Mouse (Mus musculus) kidney, postnatal 0 days (tissue): Measurements from ENCODE around the gene Shank2. TPM values are rescaled to one million over a fixed set of nuclear protein-coding genes. Genes with fewer than 3 reads are reported as not detected.

ENCODE experiments used
- ATAC-seq: fragments of 200-750 bp; cut with Nextera tagmentation; replicated peaks from 2 replicates; pipeline ENCODE4 v1.8.0; 2017; ENCODE audit warnings: low read depth, moderate number of reproducible peaks, moderate TSS enrichment, moderate library complexity; ENCODE audit not compliant: low FRiP score
- DNase-seq: peaks from one replicate; pipeline ENCODE4 v3.0.0-alpha.2; 2016; ENCODE audit warnings: low spot score
- H3K27ac ChIP-seq: fragments of 300-500 bp; sonication (generic); 2 replicates; pipeline ENCODE4 v1.5.1; 2014; ENCODE audit warnings: mild to moderate bottlenecking
- H3K27me3 ChIP-seq: fragments of 300-500 bp; sonication (generic); 2 replicates; pipeline ENCODE4 v1.6.1; 2014; ENCODE audit warnings: low read length, mixed read lengths; ENCODE audit not compliant: insufficient read depth
- H3K36me3 ChIP-seq: fragments of 300-500 bp; sonication (generic); 2 replicates; pipeline ENCODE4 v1.6.1; 2014; ENCODE audit warnings: low read length, mixed read lengths; ENCODE audit not compliant: insufficient read depth
- H3K4me1 ChIP-seq: fragments of 300-500 bp; sonication (generic); replicated peaks from 2 replicates; pipeline ENCODE4 v1.6.1; 2014; ENCODE audit warnings: antibody characterized with exemption, low read length, mixed read lengths; ENCODE audit not compliant: insufficient read depth
- H3K4me2 ChIP-seq: fragments of 300-500 bp; sonication (generic); 2 replicates; pipeline ENCODE4 v1.6.1; 2014; ENCODE audit warnings: mild to moderate bottlenecking, low read length, moderate library complexity, mixed read lengths
- H3K4me3 ChIP-seq: fragments of 300-500 bp; sonication (generic); replicated peaks from 2 replicates; pipeline ENCODE4 v1.5.1; 2014; ENCODE audit warnings: low read depth, low read length
- H3K9ac ChIP-seq: fragments of 300-500 bp; sonication (generic); 2 replicates; pipeline ENCODE4 v1.6.1; 2014; ENCODE audit warnings: low read depth, low read length
- H3K9me3 ChIP-seq: fragments of 300-500 bp; sonication (generic); replicated peaks from 2 replicates; pipeline ENCODE4 v1.6.1; 2016; ENCODE audit warnings: low read length, inconsistent platforms, mixed read lengths
- CTCF ChIP-seq: IDR thresholded peaks from 2 replicates; pipeline ENCODE4 v1.5.1; 2016; ENCODE audit warnings: antibody characterized with exemption, low read depth, mild to moderate bottlenecking, moderate library complexity
- WGBS: fragments of 180-500 bp; shearing (Covaris S2); extraction: QIAGEN DNeasy Blood & Tissue Kit; methylation state at CpG from one replicate; pipeline ENCODE4 v1.1.7; 2014; 5-methylcytosine and 5-hydroxymethylcytosine counted together
- polyA plus RNA-seq: library from polyadenylated mRNA; unstranded; fragments of >200 nt; fragmentation: Nextera tagmentation; extraction: Ambion mirVana; gene quantifications from 2 replicates; pipeline ENCODE4 v1.2.1, GENCODE M21; 2015

Shank2 gene
- polyA plus RNA-seq, 1 experiment from 2014 or later: 2.6 TPM

DNA sequence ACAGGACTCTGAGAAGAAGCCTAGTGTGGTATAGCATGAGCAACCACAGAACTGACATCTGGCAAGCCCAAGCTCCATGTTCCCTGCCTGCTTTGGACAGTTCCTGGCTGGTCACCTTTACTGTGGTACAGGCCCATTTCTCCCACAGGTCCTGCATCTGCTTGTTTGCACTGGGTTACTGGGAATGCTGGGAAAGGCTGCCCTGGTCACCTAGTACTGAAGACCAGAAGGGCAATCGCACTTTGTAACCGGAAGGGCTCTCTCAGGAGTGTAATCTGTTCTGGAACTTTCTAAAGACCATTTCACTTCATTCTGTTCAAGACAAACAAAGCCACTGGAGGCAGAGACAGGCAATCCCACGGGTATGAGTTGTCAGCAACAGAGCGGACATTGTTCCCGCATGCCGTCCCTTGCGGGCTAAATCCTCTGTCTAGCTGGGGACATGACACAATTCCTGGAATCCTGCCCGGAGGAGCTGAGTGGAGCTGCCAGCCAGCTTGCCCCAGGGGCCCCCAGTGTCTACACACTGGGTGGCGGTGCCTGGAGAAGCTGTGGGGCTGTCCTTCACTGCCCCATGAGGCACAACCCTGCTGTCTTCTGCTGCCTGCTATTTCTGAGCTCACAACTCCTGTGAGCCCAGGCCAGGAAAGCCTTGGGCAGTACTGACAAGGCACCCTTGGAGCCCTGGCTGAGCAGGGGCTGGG lies 36.4 kb downstream of the Shank2 start:
- Histone ChIP-seq H3K27ac (no peak overlapping the region), H3K4me3 (no peak overlapping the region), H3K36me3 (no peaks in the 10 kb centered on the region), H3K9me3 (no peaks in the 10 kb centered on the region), H3K4me2 (no peak overlapping the region), H3K9ac (no peak overlapping the region), H3K27me3 (no peaks in the 10 kb centered on the region), H3K4me1 (no peaks in the 10 kb centered on the region)
- DNase-seq (no peak), ATAC-seq (no peak)
- TF ChIP-seq CTCF: no peak
- 60% methylated on average over 9 of the region's 9 CpGs for WGBS

DNA sequence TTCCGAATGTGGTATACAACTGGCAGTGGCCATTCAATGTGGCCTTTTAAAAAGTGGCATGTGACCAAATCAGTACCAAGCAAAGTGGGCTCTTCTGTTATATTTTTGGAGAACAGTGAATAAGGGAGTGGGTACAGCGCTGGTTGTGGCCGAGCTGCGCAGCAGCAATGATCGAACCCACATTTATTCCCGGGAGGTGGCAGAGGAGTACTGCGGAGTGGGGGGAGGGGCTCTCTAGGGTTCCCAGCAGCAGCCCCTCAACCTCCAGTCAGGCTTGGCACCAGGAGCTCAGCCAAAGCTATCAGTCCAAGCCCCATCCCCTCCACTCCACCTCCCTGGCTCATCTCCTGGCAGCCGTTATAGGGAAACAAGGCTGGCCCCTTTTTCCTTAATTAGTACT lies 37.0 kb downstream of the Shank2 start:
- H3K4me2 ChIP-seq: no peak overlapping the region
- no peak for DNase-seq
- no peak overlapping the region for H3K9ac ChIP-seq
- no peak overlapping the region for H3K4me3 ChIP-seq
- H3K9me3 ChIP-seq: no peaks in the 10 kb centered on the region
- 77% methylated on average over 8 of the region's 8 CpGs for WGBS
- TF ChIP-seq CTCF: no peak
- no peak for ATAC-seq
- no peaks in the 10 kb centered on the region for H3K36me3 ChIP-seq
- H3K4me1 ChIP-seq: no peaks in the 10 kb centered on the region
- H3K27ac ChIP-seq: no peak overlapping the region
- no peaks in the 10 kb centered on the region for H3K27me3 ChIP-seq

DNA sequence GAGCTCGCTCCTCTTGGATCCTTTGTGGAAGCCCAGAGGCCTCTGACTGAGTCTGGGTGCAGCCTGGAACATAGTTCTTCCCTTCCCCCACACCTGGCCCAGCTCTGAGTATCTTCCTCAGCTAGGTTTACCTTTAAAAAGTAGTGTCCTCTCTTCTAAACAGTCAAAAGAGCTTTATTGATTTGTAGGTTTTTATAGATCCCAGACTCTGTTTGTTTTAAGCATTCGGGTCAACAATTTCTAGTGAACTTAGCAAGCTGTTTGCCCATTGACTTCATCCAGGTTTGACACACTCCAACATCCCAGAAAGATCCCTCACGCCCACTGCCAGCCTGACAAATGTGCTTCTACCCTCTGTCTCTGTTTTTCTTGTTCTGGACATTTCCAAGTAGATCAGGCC lies 38.6 kb downstream of the Shank2 start:
- H3K4me1 ChIP-seq: no peaks in the 10 kb centered on the region
- H3K4me2 ChIP-seq: no peak overlapping the region
- H3K36me3 ChIP-seq: no peaks in the 10 kb centered on the region
- ATAC-seq (no peak), DNase-seq (no peak)
- no peaks in the 10 kb centered on the region for H3K9me3 ChIP-seq
- no peak overlapping the region for H3K27ac ChIP-seq
- no peak overlapping the region for H3K9ac ChIP-seq
- 73% methylated on average over 3 of the region's 3 CpGs for WGBS
- no peak overlapping the region for H3K4me3 ChIP-seq
- no peaks in the 10 kb centered on the region for H3K27me3 ChIP-seq
- no peak for TF ChIP-seq CTCF

DNA sequence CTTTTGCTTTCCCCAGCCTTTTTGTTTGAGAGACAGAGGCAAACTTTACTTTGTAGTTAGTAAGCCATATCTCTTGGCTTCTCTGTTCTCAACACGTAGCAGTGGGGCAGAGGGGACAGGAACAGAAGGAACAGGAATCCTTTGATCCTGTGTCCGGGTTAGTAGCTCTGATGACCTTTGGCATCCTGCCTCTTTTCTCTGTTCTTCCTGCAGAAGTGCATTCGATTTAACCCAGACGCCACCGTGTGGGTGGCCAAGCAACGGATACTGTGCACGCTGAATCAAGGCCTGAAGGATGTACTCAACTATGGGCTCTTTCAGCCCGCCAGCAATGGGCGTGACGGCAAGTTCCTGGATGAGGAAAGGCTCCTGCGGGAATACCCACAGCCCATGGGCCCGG lies 50.3 kb downstream of the Shank2 start:
- Histone ChIP-seq H3K4me1 (no peaks in the 10 kb centered on the region), H3K4me3 (no peak overlapping the region), H3K9me3 (no peaks in the 10 kb centered on the region), H3K36me3 (no peaks in the 10 kb centered on the region), H3K27ac (no peak overlapping the region), H3K27me3 (no peaks in the 10 kb centered on the region), H3K4me2 (no peak overlapping the region), H3K9ac (no peak overlapping the region)
- DNase-seq: peak; percentile 52
- TF ChIP-seq CTCF: peak; percentile 59
- no peak for ATAC-seq
- 4% methylated on average over 12 of the region's 12 CpGs for WGBS

DNA sequence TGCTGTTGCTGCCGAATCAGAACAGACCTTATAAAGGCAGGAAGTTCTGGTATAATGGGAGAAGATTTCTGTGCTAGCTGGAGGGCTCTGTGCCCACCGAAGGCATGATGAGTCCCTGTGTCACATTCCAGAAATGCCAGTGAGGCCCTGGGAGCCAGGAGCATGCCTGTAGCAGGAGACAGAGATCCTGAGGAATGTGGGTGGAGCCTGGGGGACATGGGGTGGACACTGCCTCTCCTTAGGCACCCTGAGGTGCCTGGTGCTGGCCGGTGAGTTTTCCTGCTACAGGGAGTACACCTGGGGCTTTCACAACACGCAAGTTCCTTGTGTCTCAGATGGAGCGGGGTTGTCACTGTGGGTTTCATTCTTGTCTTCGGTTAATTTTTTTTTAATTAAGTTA lies 53.5 kb downstream of the Shank2 start:
- 63% methylated on average over 6 of the region's 6 CpGs for WGBS
- no peak overlapping the region for H3K4me3 ChIP-seq
- H3K36me3 ChIP-seq: no peaks in the 10 kb centered on the region
- ATAC-seq (0 out of 2 replicates have a peak, but pooled peaks have one; percentile 29), DNase-seq (peak; percentile 28)
- no peak overlapping the region for H3K4me2 ChIP-seq
- 0 out of 2 replicates have a peak overlapping the region, but pooled peaks have one; percentile 19 for H3K27ac ChIP-seq
- no peaks in the 10 kb centered on the region for H3K9me3 ChIP-seq
- no peaks in the 10 kb centered on the region for H3K27me3 ChIP-seq
- TF ChIP-seq CTCF: no peak
- no peaks in the 10 kb centered on the region for H3K4me1 ChIP-seq
- no peak overlapping the region for H3K9ac ChIP-seq

DNA sequence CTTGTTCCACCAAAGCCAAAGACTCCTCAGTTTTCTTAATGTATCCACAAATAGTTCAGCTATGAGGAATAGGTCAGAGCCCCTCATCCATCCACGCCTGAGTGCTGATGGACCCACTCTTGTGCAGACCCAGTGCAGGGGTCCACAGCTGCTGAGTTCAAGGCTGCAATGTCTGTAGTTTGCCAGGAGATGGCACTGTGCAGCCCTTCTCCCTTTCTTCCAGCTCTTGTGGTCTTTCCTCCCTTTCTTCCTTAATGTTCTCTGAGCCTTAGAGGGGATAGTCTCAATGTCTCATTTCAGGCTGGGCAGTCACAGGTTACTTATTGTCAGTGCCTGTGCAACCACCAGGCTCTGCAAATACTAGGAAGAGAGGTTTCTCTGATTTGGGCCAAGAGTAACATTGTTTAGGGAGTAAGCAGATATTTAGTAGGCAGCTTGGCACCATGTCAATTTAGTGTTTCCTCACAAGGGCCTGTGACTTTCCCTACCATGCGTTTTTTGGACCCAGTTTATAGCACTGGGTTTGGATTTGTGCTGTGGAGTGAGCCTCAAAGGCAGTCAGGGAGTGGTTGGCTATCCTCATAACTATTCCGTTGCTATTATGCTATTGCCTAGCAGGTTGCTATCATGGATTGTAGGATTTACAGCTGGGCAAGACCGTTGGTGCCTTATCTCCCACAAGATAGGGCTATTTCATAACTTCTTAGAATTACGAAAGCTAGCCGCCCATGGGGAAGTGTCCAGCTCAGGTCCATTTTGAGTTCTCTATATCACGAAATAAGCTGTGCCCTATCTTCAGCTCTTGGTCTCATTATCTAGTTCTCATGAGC lies 54.2 kb downstream of the Shank2 start:
- Histone ChIP-seq H3K4me2 (no peak overlapping the region), H3K27me3 (no peaks in the 10 kb centered on the region), H3K9ac (no peak overlapping the region), H3K36me3 (no peaks in the 10 kb centered on the region), H3K9me3 (no peaks in the 10 kb centered on the region), H3K27ac (no peak overlapping the region), H3K4me3 (no peak overlapping the region), H3K4me1 (no peaks in the 10 kb centered on the region)
- ATAC-seq (no peak), DNase-seq (peak; percentile 65)
- peak; percentile 80 for TF ChIP-seq CTCF
- WGBS: 70% methylated on average over 7 of the region's 7 CpGs
